Mouse (Mus musculus) mouse trophoblast stem cell (cell line): Measurements from ENCODE around the gene Fancm.
"Not testable (repeated sequence)": the region's sequence is repeated elsewhere in the genome, so short reads cannot be mapped to it uniquely, and the experiment has no call there.

Experiments used
- in situ Hi-C, 2 experiments: fragments of 300-500 bp; cut with MseI, MboI; formaldehyde crosslinking; loops; 2 replicates in 1 of 2; 3 replicates in 1 of 2; pipeline ENCODE4 v1.15.1; 2025

Gene Fancm

DNA sequence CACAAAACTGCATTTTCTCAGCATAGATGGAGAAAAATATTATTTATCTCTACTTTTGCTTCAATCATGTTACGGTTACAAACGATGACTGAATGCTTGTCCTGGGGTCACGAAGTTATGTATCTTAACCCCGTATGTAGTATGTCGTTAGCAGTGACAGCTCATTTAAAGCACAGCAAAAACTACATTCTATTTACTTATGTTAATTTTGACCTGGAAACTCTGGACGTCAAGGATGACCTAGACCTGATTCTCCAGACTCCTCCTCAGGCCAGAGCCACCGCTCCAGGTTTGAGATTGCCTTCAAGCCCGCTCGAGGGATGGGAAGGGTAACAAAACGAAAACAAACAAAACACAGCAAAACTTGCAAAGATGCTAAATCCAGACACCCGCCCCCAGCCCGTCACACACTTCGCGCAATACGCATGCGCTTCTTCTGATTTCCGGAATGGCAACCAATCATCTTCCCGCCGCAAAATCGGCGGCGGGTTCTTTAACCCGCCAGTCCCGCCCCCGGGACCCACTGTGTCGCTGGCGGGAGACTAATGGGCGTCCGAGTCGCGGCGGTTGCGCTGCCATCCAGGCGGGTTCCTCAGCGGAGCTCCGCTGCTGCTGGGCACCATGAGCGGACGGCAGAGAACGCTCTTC lies at the start of gene Fancm:
Gene Fancm (plus strand): TSS at position 519 of the 648 bp plus-strand sequence.
- in situ Hi-C loops: no loop called here

- in situ Hi-C loops: no loop called here
These were observed 39.6 kb upstream of the Fancm start for GRCm38 (mm10) chr12:65035839-65036189.

DNA sequence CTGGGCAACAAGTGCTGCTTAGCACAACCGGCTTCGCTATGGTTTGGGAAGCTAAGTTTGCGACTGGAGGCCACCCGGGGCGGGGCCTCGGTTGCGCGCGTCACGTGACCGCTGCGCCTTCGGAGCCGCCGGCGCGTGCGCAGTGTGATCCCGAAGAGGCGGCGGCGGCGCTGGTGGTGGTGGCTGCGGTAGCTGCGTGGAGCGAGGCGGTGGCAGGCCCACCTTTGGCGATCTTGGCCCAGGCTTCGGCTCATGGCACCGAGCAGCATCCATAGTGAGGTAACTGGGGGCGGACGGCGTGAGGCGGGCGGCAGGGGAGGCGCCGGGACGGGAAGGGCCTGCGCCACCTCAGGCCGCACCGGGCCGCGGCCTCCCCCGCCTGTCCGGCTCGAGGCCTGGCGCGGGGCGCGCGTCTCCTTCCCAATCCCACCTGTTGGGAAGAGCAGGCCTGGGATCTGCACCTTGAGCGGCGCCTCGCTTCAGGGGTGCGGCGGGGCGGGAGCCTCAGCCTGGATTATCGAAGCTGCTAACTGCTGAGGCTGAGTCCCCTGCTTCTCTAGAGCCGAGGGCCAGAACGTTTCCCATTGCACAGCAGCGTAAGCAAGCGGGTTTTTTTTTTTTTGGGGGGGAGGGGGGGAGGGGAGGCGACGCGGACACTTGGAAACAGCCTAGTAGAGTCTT lies 39.1 kb upstream of the Fancm start, which contains the start of gene Prpf39:
Gene Prpf39 (plus strand): TSS at position 144 of the 681 bp plus-strand sequence.
- in situ Hi-C loops: no loop called here

- in situ Hi-C loops: no loop called here
These were observed 38.4 kb upstream of the Fancm start for GRCm38 (mm10) chr12:65036892-65037545.

- in situ Hi-C loops: no loop called here
These were observed 37.9 kb upstream of the Fancm start for GRCm38 (mm10) chr12:65037546-65037937.

GRCm38 (mm10) chr12:65048799-65049198 lies 26.6 kb upstream of the Fancm start:
- in situ Hi-C loops: no loop called here

- in situ Hi-C loops: no loop called here
These were observed 17.2 kb upstream of the Fancm start for GRCm38 (mm10) chr12:65058203-65058602.

DNA sequence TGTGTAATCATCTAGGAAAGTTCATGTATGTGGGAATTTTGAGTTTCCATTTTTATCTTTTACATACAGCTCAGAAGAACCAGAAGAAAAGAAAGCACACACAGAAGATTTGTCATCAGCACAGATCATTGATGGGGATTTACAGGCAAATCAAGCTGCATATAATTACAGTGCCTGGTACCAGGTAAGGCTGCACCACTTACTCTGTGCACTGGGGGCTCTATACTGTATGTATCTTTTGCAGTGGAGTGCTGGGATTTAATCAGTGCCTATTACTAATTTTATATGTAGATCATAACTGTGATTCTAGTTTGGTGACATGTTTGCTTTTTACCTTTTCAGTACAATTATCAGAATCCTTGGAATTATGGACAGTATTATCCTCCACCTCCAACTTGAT lies 14.3 kb upstream of the Fancm start:
- in situ Hi-C loops: no loop called here

DNA sequence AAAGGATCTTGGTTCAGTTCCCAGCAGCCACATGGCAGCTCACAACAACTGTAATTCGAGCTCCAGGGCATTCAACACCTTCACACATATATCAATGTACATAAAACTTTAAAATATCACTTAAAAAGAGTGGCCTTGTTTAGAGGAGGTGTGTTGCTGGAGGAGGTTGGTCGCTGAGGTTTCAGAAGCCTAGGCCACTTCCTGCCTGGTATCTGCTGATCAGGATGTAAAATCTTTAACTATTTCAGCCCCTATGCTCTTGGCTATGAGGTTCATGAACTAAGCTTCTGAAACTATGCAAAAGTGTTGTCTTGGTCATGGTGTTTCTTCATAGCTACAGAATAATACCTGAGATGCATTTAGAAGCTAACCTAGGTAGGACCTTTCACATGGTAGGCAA lies 10.2 kb upstream of the Fancm start:
- in situ Hi-C loops: no loop called here

- in situ Hi-C loops: no loop called here
These were observed 9.2 kb upstream of the Fancm start for GRCm38 (mm10) chr12:65066234-65066633.

DNA sequence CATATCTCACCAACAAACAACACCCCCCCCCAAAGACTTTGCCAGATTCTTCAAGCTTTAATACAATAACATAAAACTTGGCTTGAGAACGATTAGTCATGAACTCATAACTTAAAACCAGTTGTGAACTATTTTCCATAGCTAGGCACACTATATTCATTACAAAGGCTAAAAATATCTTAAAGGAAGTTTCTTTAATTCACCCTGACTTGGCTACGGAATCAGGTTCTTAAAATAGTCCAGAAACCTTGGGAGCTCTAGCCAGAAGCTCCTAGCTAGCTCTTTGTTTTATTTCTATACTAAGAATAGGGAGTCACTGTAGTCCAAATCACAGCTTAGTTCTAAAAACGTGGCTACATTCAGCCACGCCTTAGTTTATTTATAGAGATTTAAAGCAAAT lies 7.0 kb upstream of the Fancm start:
- in situ Hi-C loops: no loop called here

GRCm38 (mm10) chr12:65072911-65073610 lies 2.3 kb upstream of the Fancm start:
- in situ Hi-C loops: no loop called here

- in situ Hi-C loops: no loop called here
These were observed 1.7 kb upstream of the Fancm start, which contains the start of gene Fkbp3 for GRCm38 (mm10) chr12:65073611-65074178. Gene Fkbp3 (minus strand): TSS chr12:65074007.

GRCm38 (mm10) chr12:65074651-65075050 lies 752 bp upstream of the Fancm start:
- in situ Hi-C loops: no loop called here

DNA sequence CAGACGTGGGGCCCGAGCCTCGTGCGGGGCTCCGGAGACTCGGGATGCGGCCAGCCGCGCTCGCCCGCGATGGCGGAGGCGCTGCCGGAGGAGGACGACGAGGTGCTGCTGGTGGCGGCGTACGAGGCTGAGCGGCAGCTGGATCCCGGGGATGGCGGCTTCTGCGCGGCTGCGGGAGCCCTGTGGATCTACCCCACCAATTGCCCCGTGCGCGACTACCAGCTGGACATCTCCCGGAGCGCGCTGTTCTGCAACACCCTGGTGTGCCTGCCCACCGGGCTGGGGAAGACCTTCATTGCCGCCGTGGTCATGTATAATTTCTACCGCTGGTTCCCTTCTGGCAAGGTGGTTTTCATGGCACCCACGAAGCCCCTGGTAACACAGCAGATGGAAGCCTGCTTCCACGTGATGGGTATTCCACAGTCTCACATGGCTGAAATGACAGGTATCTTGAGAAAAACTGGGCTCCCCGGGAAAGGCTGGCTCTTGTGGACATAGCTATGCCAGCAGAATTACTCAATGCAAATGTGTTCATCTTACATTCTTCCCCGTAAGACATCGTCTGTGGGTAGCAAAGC lies 419 bp downstream of the Fancm start:
- in situ Hi-C loops: no loop called here

DNA sequence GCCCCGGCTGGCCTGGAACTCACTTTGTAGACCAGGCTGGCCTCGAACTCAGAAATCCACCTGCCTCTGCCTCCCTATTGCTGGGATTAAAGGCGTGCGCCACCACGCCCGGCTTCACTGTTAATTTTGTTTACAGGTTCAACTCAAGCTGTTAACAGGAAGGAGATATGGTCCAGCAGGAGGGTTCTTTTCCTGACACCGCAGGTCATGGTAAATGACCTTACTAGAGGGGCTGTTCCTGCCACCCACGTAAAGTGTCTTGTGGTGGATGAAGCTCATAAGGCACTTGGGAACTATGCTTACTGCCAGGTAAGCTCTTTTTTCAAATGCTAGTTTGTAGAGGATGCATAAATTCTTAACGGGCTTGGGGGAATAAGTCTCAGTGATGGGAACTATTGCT lies 1.5 kb downstream of the Fancm start:
- in situ Hi-C loops: no loop called here

DNA sequence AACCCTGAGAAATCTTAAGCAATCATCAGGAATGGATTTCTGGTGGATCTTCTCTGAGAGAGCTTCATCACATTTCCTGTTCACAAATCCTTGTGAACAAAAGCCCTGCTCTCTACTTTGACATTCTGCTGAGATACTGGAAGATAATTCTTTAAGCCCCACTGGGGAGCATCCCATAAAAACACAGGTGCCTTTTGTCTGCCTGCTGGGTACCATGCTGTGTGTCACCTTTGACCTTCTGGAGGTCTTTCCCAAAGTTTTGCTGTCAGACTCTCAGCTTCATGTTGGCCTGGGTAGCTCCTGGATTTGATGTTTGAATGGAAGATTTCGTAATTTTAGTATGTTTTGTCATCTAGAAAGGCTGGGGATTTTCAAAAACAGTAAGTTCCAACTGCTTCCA lies 33.3 kb downstream of the Fancm start:
- in situ Hi-C loops: no loop called here

DNA sequence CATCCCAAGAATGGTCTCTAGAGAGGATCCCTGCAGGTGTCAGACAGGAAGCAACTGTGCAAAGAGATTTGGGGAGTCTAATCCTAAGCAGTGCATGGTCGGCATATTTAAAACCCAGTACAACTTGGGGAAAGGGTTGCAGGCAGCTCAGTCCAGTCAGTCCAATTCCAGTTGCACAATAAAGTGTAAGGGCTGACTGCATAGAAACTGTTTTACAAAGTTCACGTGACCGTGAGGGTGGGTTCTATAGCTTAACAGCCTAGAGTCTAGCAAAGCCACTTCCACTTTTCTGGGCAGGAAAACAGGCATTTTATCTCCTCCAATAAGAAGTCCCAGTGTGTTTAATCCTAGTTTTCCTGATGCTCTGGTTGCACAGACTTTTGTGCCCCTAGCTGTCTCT lies 36.1 kb downstream of the Fancm start:
- in situ Hi-C loops: no loop called here

DNA sequence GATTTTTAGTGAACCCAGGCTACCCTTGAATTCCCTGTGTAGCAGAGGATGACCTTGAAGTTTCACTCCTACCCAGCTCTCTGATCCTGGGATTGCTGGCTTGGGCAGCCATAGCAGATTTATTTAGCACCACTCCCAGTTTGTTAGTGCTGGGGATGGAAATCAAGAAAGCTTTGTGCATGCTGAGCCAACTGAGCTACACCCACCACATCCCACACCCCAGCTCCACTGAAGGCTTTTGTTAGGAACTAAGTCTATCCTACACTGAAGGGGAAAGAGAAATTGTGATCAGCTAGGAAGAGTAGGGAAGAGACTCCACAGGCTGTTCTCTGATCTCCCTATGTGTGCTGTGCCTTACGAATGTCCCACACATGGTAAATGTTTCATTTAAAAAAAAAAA lies 37.4 kb downstream of the Fancm start:
- in situ Hi-C loops: no loop called here

DNA sequence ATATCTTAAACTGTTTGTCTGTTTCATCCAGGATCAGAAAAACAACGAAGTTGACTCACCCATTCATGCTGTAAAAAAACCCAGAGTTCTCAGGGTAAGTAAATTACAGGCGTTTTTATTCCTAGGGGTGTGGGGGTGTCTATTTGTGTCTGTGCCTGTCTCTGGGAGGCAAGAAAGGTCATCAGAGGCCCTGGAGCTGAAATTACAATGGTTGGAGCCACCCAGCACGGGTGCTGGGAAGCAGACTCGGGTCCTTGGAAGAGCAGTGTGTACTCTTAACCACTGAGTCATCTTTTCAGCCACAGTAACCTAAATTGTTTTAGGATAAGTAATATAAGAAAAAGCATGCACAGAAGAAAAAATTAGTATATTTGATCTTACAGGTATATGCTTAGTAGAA lies 38.5 kb downstream of the Fancm start:
- in situ Hi-C loops: no loop called here

DNA sequence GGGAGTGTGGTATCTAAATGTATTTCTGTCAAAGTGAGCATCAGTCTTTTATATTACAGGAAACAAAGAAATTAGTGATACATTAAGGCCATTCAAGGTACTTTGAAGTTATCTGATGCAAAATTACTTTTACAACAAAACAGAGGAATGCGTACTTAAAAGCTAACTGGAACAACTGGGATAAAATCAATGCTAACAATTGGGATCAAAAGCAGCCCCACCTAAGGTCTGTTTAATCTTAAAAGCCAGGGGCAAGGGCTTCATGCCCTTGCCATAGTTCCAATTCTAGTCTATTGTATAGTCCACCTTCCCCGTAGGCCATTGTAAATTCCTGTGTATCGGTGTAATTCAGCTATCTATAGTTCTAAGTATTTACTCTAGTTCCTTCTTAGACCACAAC lies 39.6 kb downstream of the Fancm start:
- in situ Hi-C loops: not testable (repeated sequence)

DNA sequence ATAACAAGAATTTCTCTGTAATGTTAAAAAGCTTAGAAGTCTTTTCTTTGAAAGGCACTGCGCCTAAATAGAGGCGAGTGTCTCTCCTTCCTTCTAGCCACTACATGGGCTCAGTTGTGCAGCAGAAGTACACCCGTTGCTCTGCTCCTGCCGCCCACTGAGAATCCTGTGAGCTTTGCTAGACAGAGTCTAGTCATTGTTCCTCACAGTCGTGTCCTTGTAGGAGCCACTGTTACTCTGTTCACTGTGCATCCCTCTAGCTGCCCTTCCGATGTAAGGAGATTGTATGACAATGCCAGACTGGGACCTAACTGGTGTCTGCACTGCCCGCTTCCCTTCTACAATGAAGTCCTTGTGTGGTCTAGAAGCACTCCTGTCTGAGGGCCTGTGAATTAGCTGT lies 43.6 kb downstream of the Fancm start:
- in situ Hi-C loops: no loop called here
